Mouse (Mus musculus) spleen, postnatal 36 days (tissue): ENCODE measurements around the gene Ctdsp2.

Experiments
- DNase-seq, 2 experiments: peaks; one replicate each; pipeline ENCODE4 v3.0.0; 2022; ENCODE audit warnings: low spot score in 2 of 2, mixed read lengths in 1 of 2

Ctdsp2 gene

DNA sequence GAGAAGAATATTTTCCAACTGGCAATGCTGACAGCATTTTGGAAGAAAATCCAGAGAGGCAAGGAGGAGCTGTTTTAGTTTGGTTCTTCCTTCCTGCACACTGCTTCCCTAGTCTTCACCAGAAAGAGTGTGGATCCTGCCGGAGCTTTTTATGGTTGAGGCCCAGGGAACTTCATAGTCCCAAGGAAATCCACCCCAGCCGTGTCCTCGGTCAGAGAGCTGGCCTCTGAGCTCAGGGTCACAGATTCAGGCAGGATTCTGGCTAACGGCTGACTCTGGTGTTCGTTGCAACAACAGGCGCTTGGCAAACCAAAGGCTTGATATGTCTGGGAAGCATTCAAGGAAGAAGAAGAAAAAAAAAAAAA lies 15.6 kb upstream of the Ctdsp2 start:
- no peak for DNase-seq

DNA sequence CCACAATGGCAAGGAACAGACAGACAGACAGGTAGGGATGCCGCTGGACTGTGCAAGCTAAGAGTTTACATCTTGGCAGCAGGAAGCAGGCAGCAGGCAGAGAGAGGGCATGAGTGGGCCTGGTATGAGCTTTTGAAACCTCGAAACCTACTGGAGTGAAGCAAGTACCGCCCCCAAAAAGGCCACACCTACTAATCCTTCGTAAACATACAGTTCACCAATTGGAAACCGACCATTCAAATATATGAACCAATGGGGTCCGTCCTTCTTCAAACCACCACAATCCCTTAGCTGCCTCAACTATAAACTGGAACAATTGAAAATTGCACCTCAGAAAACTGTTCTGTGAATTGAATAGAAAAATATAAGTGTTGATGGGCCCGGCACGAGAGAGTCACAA lies 14.7 kb upstream of the Ctdsp2 start:
- no peak for DNase-seq

DNA sequence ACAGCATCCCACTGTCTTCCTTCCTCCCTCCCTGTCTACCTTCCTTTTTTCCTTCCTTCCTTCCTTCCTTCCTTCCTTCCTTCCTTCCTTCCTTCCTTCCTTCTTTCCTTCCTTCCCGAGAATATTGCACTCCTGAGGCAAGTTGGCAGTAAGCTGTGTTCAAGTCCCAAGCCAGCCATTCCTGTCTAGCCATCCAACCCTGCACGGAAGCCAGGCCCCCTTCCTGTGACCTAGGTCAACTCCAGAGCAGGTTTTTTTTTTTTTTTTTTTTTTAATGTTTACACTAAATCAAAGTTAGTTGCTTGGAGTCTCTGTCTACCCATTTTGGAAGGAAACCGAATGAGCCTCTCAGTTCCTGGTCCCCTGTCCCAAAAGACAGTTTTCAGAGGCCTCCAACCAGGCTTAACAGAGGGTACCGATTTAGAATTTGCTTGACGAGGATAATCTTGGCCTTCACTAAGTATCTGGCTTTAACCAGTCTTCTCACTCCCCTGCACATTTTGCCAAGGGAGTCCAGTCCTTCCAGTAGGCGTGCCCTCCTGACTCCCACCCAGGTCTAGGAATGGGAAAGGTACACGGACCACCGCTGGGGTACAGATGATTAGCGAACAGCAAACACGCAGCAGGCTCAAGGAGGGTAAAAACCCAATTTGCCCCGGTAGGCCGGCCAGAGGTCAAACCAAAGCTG lies 7.0 kb upstream of the Ctdsp2 start:
- DNase-seq = no peak

DNA sequence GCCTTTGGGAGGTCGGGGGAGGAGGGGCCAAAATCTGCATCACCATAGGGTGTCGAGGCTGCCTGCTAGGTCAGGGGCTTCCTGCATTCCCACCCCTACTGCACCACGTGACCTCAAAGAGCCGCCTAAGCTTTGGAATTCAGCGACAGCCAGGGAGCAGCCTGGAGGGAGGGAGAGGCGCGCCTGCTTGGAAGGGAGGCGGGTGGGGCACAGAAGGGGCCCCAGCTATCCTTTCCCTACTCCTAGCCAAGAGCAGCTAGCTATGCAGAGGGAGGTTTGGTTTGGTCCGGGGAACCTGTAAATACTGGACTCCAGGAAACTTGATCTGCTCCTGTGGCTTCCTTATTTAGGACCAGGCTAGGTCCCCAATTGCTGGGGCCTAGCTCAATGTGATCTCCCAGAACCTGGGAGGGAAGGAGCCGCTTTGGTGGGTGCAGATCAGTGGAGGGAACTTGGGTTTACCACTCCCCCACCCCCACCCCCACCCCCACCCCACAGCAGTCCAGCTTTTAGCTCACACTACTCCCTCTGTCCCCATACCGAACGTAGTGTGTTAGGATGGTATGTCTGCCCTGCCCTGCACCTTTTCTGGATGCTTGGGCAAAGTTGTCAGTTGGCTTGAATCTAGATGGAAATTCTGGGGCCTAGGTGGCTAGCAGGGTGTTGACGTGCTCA lies 6.3 kb upstream of the Ctdsp2 start:
- DNase-seq = no peak

DNA sequence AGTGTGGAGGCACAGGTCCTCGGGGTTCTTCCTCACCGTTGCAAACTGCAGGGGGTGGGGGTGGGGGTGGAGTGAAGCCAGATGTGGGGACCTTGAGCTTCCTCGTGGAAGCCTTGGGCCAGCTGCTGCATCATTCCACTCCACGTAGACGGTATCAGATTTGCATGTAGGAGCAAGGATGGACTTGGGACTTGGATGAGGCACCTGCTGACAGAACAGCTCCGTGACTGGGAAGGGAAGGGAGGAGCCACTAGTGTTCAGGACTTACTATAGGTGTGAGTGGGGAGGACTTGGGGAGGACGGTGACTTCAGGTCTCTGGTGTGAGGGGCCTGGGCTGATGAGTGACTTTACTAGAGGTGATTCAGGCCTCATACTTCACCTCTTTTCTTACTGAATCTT lies 5.5 kb upstream of the Ctdsp2 start:
- no peak for DNase-seq

DNA sequence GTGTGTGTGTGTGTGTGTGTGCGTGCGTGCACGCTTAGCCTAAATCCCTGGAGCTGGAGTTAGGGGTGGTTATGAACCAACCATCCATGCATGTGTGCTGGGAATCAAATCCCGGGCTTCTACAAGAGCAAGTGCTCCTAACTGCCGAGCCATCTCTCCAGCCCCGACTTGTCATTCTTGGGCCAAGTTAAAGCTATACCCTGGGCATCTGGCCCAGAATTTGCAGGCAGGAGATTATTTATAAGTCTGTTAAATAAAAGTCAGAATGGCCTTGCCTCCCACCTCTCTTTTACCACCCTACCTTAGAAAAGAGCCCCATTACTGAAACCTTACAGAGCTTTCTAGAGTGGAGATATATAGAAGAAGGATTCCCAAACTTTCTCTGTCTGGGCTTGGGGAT lies 2.8 kb upstream of the Ctdsp2 start:
- no peak for DNase-seq

DNA sequence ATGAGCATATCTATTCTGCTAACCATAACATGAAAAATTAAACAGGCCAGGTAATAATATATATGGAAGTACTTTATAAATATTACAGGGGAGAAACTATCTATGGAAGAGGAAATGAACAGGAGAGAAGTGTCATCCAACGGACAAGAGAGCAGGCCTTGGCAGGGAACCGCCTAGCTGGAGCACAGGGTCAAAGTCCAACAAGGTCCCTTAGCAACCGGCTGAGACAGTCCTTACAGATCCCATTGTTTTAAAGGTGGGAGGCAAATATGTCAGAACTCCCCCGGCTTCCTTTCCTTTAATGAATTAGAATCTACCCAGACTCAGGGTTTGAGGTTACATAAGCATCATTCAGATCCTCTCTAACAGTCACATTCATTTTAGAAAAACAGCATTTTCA lies 1.4 kb upstream of the Ctdsp2 start:
- DNase-seq = no peak

DNA sequence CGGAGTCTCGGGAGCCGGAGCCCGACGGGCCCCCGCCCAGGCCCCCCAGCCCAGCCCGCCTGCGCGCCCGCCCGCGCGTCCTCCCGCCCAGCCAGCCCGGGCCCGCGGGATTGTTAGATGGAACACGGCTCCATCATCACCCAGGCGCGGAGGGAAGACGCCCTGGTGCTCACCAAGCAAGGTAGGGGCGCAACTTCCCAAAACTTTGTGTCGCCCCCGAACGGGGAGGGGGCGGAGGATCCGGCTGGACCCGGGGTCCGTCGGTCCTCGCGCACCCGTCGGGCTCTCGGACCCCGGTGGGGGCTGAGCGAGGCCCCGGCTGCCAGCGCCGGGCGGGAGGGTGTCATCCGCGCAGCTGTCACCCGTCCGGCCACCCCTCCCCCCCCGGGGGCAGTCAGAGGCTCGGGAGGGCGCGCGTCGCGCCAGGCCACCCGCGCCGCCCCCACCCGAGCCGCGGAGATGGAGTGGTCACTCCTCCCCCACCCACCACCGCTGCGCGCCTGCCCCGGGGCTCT lies 661 bp downstream of the Ctdsp2 start:
- peak; percentile 50 to 56 for DNase-seq

DNA sequence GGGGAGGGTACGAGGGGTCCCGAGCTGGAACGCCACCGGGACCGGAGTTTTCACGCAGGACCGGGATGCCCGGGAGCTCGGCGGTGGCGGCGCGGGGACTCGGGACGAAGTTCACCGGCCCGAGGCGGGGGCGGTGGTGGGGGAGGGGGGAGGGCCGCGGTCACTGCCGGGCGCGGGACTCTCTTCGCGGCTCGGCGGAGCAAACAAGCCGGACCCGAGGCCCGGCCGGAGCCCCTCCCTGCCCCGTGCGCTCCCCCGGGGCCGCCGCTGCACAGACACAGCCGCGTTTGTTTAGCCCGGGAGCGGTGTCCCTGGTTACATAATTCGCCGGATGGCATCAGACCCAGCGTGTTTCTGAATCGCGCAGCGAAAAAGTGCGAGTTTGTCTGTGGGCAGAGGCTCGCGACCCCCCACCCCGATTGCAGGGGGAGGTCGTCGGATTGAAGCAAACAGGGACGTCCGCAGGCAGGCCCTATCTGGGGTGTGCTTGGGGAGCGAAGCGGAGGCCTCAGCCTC lies 1.2 kb downstream of the Ctdsp2 start:
- DNase-seq = peak; percentile 19 to 40

DNA sequence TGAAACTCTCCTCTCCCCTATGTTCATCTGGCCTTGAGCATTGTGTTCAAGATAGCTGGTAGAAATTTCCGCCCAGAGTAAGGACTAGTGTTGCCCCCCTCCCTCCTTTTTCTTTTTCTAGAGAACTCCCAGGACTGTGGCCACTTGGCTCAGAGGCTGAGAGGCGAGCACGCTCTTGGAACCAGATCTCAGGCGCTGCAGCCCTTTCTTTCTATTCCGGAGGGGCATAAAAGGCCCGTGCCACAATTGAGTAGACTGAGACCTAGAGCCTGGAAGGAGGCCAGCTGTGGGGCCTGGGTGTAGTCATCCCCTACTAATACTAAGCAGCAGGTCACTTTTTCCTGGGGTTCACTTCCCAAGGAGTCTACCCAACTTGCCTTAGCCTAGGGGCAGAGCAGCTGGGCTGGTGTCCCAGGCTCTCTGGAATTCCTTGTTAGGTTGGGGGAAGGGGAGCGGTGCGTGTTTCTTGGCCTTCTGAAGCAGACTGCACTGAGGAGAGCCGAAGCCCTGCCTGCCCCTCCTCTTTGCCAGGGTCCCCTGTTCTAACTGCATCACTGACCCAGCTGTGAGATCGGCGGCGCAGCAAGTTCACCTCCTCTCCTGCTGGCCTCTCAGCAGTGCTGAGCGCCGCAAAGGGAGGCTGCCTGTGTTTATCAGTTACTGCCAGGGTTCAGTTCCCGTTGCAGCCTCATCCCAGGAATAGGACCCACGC lies 1.9 kb downstream of the Ctdsp2 start:
- no peak for DNase-seq

DNA sequence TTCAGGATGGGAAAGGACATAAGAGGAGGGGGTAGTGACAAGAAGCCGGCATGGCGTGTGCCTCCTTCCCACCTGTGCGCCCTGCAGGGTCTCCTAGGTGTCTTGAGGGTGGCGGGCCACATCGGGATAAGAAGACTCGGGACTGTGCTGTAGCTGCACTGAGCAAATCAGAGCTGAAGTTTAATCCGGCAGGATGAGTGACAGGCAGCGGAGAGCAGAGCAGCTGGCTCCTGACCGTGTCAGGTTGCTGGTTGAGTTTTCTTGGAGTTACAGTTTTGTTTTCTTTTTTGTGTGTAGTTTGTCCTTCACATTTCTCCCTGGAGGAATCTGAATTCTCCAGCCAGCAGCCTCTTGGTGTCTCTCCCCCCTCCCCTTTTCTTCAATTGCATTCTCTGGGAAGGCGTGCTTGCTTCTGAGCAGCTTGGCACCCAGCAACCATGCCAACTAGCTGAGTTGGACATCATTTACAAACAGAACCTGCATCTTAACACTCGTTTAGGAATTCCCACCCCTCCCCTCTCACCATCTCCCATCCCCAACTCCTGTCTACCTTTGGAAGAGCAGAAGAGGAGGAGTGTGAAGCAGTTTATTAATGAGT lies 2.5 kb downstream of the Ctdsp2 start:
- no peak for DNase-seq

DNA sequence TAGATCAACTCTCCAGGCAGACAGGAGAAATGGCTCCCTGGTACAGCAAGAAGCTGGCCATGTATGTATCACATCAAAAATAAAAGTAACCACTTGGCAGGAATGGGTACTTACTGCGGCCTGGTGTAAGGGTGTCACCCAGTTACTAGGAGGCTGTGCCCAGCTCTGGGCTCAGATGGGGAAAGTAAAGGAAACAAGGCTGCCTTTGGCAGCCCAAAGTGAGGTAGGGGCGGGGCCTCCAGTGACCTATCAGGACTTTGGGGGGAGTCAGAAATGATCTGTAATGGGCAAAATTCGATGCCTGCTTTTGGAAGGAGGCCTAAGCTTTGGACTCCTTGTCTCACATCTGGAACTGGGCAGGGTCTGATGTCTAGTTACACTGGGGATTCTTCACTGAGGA lies 3.2 kb downstream of the Ctdsp2 start:
- no peak for DNase-seq

DNA sequence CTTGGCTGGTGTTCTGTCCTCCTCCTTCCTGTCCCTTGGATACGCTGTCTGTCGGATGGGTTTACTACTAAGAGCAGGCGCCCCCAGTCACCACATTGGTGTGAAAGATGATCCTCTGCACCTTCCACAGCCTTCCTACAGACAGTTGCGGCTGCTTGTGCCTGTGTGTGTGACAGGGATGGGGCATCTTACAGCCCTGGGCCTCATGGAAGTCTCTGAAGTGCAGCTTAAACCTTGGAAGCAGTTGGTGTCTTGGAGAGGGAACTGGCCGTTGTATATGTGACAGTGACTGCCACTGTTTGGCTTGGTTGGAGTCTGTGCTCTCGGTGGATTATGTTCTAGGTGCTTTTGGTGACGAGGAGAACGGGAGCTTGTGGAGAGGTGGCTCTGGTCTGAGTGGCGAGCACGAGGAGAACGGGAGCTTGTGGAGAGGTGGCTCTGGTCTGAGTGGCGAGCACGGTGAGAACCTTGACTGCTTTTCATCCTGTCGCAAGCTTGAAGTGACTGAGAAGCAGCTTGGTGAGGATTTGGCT lies 4.7 kb downstream of the Ctdsp2 start:
- DNase-seq = no peak

DNA sequence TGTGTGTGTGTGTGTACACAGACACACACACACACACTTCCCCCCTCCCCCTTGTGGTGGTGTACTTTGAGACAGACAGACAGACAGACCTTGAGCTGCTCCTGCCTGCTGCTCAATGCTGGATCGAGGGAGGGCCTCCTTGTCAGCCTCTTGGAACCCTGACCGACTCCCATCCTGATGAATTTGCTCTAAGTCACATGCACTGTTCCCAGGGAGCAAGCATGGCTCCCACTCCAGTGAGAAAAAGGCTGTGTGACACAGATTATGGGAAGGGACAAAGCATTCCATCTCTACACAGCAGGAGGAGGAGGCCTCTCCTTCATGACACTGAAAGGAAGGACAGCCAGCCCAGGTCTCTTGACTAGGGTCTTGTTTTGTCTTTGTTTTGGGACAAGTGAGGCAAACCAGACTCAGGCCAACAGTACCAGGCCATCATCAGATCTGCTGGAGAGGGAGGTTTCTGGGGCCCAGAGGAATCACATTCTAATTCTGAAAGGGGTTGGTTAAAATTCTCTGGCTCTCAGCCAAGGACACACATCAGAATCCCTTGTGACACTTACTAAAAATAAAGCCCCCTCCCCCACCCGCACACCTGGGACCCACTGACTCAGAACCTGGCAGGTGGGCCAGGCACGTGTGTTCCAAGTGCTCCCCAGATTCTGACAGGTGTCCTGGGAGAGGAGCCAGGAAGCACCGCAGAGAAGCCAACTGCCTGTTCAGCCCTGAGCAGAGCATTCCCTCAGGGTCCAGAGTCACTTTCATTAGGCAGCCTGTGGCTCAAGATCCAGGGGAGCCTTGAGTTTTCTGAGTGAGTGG lies 5.9 kb downstream of the Ctdsp2 start:
- DNase-seq = no peak

DNA sequence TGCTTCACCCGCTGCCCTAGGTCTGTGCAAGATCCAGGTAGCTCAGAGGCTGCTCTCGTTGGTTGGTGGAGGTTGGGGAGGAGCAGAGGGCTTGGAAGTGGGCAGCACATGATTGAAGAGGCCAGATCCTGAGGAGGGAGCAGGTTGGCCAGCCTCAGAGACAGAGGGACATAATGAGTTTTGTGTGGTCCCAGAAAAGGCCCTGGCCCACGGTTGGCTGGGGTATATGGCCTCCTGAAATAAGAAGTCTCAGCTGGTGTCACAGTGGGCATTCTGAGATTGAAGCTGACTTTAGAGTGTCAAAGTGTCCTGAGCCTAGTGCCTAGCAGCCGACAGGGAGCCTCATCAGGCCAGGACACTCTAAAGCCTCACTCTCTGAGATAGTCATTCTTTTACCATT lies 6.6 kb downstream of the Ctdsp2 start:
- no peak for DNase-seq

DNA sequence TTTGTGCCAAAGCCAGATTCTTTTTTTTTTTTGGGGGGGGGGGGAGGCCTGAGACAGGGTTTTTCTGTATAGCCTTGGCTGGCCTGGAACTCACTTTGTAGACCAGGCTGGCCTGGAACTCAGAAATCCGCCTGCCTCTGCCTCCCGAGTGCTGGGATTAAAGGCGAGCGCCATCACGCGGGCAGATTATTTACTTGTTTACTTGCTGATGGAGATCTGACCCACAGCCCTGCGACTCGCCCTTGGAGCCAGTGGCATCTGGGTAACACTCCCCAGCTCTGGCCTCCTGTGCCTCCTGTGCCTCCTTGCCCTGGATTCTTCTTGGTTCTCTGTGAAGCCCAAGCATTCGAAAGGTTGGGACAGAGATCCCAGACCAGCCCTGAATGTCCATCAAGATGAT lies 7.1 kb downstream of the Ctdsp2 start:
- DNase-seq = no peak

DNA sequence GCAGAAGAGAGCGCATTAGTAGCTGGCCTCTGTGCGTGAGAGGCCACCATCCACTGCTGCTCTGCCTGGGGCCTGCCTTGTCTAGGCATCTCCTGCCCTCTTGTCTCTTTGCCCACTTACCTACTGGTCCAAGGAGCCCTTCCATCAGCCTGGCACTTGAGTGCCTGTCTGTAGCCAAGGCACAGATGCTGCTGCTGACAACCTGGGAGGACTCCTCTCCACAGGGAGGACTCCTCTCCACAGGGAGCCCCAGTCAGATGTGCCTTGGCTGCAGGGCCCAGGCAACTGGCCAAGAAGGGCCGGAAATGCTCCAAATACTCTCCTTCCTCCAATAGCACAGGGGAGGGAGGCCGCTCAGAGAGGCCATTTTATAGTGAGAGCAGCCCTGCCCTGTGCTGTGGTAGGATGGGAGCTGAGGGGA lies 8.0 kb downstream of the Ctdsp2 start:
- peak; percentile 37 to 46 for DNase-seq

DNA sequence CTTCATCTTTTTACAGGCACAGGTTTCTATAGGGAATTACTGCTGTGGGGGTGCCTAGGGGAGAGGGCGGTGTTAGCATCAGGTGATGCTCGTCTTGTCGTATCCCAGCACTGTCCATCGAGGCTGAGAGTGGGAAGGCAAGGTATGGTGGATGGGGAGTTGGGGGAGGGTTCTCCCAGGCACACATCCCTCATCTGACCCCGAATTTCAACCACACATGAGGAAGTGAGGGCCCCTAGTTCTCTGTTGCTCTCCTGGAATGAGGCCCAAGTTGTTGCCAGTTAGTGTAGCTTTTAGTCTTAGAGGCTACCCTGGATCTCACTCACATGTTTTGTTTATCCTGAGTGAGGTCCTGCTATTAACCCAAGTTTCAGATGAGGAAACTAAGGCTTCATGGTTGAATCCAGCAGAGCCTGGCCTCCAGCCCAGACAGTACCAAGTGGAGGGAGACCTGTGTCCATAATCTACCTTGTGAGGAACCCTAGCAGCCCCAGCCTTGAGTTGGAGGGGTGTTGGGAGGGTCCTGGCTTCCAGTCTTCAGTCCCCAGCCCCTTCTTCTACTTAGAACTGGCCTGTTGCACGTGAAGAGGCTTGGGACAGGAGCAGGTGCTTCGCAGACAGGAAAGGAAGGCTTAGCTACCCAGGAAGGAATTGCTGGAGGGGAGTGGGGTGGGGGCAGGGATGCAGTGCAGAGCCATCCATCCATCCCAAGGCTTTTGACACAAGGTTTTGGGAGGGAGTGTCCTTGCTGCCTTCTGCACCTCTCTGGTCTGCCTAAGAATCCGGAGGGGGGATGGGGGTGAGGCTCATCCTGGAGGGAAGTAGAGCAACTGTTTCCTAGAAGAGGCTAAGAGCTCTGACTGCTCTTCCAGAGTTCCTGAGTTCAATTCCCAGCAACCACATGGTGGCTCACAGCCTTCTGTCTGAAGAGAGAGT lies 8.9 kb downstream of the Ctdsp2 start:
- DNase-seq = no peak

DNA sequence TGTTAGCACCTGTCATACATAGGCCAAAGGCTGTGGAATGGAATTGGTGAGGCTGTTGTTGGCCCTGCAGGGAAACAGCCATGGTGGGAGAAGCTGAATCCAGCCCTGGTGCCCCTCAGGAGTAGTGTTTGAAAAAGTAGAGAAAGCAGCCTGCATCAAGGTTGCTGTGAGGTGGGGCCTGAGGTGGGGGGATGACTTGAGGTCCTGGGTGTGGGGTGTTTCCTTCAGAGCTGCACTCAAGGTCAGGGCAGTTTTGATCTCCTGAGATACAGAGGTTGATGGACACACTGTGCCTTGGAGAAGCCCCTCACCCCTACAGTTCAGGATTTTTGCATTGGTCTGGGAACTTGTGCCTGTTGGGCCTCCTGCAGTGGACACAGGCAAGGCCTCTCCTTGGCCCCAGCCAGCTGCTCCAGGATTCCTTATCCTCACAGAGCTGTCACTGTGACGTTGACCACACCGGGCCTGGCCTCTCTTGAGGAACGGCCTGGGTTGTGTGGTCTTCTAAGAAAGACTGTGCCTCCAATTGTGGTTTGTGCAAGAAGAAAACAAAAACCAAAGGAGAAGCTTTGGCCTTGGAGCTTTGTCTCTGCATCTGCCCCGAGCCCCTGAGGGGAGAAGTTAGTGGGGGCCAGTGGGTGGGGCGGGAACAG lies 10.1 kb downstream of the Ctdsp2 start:
- no peak for DNase-seq
